Mouse (Mus musculus) lung, adult 18-20 months (tissue): ENCODE data around the gene Paqr7.

Experiments
- DNase-seq, 2 experiments: peaks; one replicate each; pipeline ENCODE4 v3.0.0; 2022; ENCODE audit warnings: mixed read lengths in 2 of 2

Paqr7 gene

GRCm38 (mm10) chr4:134503686-134504357 is 7.3 kb downstream of the Paqr7 start:
- DNase-seq: no peak

DNA sequence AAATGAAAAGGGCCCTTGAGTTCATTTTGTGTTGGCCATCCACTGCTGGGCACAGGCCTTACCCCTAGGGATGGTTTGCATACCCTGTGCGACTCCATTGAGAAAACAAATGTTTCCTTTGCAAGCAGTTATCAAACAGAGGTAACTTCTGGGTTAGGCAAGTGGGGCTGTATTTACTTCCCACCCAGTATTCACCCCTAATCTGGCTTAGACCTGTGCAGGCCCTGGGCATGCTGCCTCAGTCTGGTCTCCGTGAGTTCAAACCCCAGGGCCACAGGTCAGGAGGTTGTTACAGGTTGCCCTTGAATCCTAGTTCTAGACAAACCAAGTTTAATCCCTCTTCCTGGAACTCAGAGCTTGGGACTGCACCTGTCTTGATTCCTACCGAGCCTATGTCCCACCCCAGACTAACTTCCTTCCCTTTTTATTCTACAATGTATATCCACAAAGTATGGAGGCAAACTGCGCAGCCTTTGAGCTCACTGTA is 8.8 kb downstream of the Paqr7 start:
- DNase-seq: no peak

DNA sequence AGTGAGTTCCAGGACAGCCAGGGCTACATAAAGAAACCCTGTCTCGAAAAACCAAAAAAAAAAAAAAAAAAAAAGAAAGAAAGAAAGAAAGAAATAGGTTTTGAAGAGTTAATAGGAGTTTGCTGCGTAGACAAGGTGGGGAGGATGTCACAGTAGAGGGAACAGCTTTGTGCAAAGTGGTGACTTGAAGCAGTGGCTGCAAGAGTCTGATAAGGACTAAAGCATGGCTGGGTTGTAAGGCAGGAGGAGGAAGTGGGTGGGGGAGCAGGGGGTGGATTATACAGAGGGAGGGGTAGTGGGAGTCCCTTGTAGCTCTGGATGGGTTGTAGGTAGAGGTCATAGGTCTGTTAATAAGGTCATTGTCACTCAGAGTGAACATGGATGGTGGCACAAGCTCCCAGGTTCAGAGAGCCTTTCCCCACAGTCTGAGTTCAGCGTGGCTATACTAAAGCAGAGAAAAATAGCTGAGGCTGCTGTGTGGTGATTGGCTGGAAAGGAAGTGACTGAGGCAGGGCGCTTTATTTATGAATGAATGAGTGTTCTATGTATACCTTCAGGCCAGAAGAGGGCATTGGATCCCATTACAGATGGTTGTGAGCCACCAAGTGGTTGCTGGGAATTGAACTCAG is 9.6 kb downstream of the Paqr7 start:
- DNase-seq: no peak

DNA sequence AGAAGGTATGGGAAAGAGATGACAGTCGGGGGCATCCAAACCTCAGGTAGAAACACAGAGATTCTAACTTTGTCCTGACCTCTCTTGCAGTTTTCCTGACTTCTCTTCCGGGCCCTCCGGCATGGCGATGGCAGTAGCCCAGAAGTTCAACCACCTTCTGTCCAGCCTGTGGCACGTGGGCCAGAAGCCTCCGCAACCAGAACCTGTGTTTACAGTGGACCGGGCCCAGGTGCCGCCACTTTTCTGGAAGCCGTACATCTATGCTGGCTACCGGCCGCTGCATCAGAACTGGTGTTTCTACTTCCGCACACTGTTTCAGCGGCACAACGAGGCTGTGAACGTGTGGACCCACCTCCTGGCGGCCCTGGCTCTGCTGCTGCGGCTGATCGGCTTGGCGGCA is 10.2 kb downstream of the Paqr7 start:
- no peak for DNase-seq

DNA sequence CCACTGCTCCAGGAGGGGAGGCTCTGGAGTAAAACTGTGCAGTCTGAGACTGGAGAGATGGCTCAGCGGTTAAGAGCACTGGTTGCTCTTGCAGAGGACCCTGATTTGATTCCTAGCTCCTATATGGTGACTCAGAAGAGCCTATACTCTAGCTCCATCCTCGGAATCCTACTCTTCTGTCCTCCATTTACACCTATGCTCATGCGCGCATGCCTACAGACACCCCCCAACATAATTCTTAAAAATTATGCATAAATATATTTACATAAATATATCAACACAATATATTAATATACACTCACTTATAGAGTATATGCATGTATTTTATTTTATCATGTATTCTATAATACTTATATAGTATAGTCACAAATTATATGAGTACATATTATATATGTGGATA is 13.9 kb downstream of the Paqr7 start:
- no peak for DNase-seq

- peak; percentile 85 to 91 for DNase-seq
These were observed 14.4 kb downstream of the Paqr7 start, which contains the start of gene Aunip for GRCm38 (mm10) chr4:134510845-134511411. Aunip (plus strand) TSS chr4:134510999.

GRCm38 (mm10) chr4:134511730-134512129 is 15.2 kb downstream of the Paqr7 start:
- DNase-seq: no peak

- DNase-seq: peak; percentile 69 to 82
These were observed 16.3 kb downstream of the Paqr7 start for GRCm38 (mm10) chr4:134512798-134513197.

DNA sequence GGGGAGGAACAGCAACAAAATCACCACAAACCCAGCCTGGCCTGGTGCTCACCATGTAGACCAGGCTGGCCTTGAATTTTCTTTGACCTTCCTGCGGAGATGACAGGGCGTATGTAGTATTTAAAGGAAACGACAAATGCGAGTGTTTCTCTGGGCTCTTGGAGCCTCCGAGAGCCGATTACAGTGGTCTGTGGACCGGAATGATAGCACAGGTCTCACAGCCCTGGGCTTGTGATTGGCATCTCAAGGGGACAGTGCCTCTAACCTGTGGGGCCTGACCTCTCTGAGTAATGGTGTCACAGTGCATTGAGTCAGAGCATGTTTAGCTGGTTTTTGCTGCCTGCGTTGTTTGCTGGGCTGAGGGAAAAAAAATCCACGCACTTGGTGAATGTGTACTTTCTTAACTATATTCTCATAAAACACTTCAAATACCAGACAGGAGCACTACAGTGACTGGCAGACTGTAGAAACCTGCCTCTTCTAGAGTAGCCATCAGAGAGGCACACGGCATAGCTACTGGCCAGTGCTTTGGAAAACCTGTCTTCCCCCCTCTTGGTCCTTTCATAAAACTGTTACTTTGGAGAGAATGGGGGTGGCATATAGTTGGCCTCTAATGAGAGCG is 17.9 kb downstream of the Paqr7 start:
- DNase-seq: peak in 1 of 2 experiments; percentile 50

DNA sequence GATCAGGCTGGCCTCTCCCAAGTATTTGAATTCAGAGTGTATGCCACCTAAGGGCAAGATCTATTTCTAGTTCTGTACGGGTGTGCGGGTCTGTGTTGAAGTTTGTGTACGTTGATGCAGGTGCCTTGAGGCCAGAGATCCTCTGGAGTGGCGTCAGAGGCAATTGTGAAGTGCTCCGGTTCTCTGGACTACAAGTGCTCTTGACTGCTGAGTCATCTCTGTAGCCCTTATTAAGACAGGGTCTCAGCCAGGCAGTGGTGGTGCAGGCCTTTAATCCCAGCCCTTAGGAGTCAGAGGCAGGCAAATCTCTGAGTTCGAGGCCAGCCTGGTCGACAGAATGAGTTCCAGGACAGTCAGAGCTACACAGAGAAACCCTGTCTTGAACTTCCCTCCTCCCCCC is 19.1 kb downstream of the Paqr7 start:
- peak; percentile 69 to 75 for DNase-seq

GRCm38 (mm10) chr4:134516981-134517380 is 20.5 kb downstream of the Paqr7 start:
- DNase-seq: no peak

DNA sequence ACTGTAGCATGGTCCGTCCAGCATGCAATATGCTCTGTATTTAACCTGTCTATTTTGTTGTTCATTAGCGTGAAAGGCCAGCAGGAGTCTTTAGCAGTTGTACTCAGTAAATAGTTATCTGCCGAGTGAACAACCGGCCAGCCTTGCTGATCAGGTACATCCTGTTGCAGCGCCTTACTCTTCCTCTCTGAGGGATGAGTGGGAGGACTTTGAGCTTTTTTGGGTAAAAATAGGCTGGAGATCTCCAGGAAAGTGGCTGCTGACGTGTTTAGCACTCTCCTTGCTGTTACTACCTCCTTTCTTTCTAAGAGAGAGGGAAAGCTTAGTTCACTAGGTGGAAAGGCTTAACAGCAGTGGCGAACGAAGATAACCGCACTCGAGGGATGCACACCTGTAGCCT is 21.2 kb downstream of the Paqr7 start:
- DNase-seq: no peak

GRCm38 (mm10) chr4:134518541-134518940 is 22.0 kb downstream of the Paqr7 start:
- no peak for DNase-seq

GRCm38 (mm10) chr4:134519281-134519680 is 22.8 kb downstream of the Paqr7 start:
- no peak for DNase-seq

GRCm38 (mm10) chr4:134523447-134523846 is 26.9 kb downstream of the Paqr7 start:
- DNase-seq: no peak

GRCm38 (mm10) chr4:134525806-134526205 is 29.3 kb downstream of the Paqr7 start:
- DNase-seq: no peak

DNA sequence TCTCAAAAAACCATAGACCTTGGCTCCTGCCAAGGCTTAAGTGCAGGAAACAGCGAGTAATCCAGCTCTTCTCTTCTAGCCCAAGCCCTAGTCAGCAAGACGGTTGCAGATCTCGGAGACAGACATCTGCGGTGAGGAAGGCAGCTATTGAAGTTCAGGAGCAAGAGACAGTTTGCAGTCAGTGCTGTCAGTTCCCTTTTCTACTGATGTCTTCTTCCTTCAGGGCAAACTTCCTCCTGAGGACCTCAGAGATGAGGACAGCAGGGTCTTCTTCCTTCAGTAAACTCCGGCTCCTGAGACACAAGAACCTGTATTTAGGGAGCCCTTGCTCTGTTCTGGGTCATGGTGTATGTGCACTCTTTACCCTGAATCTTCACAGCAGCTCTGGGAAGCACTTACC is 29.7 kb downstream of the Paqr7 start:
- DNase-seq: no peak

DNA sequence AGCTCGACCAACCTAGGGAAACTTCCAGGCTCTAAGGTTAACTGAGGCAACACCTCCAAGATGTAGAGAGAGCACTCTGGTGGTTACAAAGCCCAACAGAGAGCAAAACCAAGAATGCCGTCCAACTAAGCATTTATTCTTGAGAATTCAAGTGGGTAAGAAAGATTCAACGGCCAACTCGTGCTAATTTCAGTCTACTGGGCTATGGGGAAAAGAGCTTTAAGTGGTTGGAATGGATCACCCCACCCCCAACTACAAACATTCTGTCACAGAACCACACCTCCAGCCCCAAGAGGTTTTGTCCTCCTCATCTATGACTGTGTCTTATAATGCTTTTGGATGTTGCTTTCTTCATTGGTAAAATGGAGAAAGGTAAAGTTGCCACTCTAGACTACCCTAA is 36.4 kb downstream of the Paqr7 start:
- peak; percentile 41 to 74 for DNase-seq

DNA sequence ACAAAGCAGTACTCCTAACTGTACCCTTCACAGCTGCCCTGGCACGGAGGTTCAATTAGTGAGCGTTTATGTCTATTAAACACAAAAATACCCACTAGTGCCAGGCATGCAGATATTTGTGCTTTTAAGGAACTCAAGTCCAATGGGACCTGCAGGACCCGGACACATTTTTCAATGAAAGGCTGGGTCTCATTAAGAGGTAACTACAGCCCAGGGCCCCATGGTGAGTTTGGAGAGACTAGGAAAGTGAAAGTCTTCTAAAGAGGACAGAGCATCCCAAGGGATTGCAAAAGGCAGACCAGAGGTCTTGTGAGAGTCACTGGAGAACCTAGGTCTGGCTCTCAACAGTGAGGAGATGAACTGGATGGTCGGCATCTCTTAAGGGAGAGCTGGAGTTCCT is 36.9 kb downstream of the Paqr7 start:
- no peak for DNase-seq

GRCm38 (mm10) chr4:134534124-134534886 is 37.8 kb downstream of the Paqr7 start:
- peak; percentile 81 to 83 for DNase-seq

DNA sequence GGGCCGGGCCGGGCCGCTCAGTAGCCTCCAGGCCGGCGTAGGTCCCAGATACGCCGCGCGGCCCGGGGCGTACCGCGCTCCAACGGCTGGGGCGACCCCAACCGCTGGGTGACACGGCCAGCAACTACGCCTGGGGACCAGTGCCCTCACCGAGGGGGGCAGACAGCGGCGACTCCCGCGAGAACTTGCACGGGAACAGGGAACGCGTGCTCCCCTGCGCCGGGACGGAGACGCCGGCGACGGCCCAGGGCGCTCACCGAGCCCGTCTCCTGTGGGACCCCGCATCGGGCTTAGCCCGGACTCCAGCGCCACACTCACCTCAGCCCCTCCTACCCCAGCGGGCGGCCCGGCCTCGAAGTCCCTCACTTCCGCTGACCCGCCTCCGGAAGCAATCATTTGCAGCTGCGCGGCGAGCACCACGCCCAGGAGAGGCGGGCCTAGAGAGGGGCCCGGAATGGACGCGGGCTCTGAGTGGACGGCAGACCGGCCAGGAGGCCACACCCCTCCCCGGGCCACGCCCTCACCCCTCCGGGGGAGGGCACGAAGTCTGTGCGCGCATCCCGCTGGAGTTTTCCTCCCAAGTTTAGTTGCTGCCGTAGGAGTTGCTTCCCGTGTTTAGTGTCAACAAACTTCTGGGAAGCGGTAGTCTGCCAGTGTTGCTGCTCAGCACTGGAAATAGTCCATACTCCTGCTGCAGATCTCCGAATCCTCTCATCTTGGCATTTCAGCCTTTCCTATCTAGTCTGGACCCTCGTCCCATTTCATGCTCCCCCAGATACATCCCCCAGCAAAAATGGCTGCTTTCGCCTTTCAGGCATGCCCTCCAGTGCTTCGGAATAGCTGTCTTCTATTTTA is 38.7 kb downstream of the Paqr7 start, which contains the start of gene Mtfr1l:
Mtfr1l (minus strand) TSS at position 456 of the 855 bp plus-strand sequence.
- peak; percentile 99 for DNase-seq

- DNase-seq: no peak
These were observed 39.3 kb downstream of the Paqr7 start for GRCm38 (mm10) chr4:134535787-134536151.
